13 mouse cellular contexts compared by ENCODE assay signal in the genomic region with DNA sequence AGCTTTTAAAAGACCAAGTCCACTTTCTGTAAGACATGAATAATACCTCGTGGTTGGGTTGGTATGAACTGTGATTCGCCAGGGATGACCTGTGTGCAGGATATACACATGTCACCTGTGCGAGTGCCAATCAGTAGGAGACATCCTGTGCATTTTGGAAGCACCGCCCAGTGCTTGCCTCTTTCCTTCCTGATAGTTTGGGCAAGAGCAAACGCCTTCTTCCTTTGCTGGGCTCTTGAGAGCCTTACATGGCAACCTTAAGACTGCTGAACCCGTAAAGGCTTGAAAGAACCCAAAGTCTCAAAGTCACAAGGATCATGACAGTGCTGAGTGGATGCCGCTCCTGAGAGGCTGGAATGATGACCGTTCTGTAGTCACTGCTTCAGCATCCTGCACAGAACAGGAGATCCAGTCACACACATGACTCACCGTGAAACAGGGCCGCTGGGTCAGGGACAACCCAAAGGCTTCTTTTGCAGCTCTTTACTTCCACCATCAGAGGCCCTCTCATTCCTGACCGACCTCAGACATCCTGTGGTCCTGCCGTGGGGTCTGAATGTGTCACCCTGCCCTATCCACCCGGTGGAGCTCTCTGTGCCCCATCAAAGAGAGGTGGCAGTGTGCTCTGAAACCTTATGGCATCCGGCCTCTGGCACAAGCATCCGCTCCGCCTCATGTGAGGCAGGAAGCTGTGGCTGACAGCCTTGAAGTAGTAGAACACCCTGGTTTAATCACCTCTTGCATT. TPM values are rescaled to one million over a fixed set of nuclear protein-coding genes. Genes with fewer than 3 reads are reported as not detected.
DNase-seq lines count a peak whose midpoint lies in the region; ATAC-seq lines count a peak whose summit lies in the region.
"Had no signal": no experiment of that assay in that cellular context is flagged by ENCODE, and none has a peak within 500 bp of the region (broad histone marks: within the 10 kb centered on the region; RNA-seq: fewer than 3 reads in every experiment).

No protein-coding gene starts in this region.

- peak; percentile 75 for DNase-seq in CD8-positive naive resting alpha-beta T cell, adult 2 months (ENCODE audit: low read depth in 2 of 2, low spot score in 2 of 2)
- peak; percentile 42 for DNase-seq in adrenal gland, postnatal 25 days
- peak; percentile 83 for DNase-seq in thymus, postnatal 14 days
- DNase-seq in left cerebral cortex, adult 11 months (ENCODE audit: low spot score): no peak
- no peak for DNase-seq in retina, embryonic 14.5 days (ENCODE audit: low spot score)
- no peak for DNase-seq in frontal cortex, postnatal 14 days (ENCODE audit: low spot score in 2 of 2)
- DNase-seq: gastrocnemius, adult 2 months; layer of hippocampus, postnatal 36 days; liver; lung, postnatal 36 days; right cerebral cortex, adult 18-20 months had no signal

- ATAC-seq in monocyte, adult 5-6 weeks (replicated peaks; ENCODE audit: insufficient number of reproducible peaks, low FRiP score, low TSS enrichment, poor library complexity, severe bottlenecking): peak; percentile 80
- ATAC-seq: hindbrain, embryonic 16.5 days had no signal

RNA-seq across cellular contexts. Expression of a gene that starts 13.8 kb away (rescaled TPM):
- total RNA-seq in adrenal gland, postnatal 25 days (2021): 70.2 and 81.2 TPM in 2 replicates
- 120 to 188 TPM (median 136 TPM) in 3 replicates for total RNA-seq in monocyte, adult 5-6 weeks (2017)

Comparison
In these comparisons a context has a peak if more than half of its experiments do, and no peak if none do; other contexts are left out.
1. DNase-seq: peak in CD8-positive naive resting alpha-beta T cell, adult 2 months (2 of 2), adrenal gland, postnatal 25 days (single experiment) and thymus, postnatal 14 days (single experiment); none in left cerebral cortex, adult 11 months (single experiment), retina, embryonic 14.5 days (single experiment) and frontal cortex, postnatal 14 days (0 of 2).